Mouse (Mus musculus) erythroblast, embryonic 14.5 days (primary cell): Measurements from ENCODE around the gene Irgm2.

Source experiments
- GATA1 ChIP-seq: IDR thresholded peaks from 2 replicates; pipeline ENCODE4 v1.6.1; 2012; ENCODE audit warnings: low read length, inconsistent platforms, mixed read lengths
- TAL1 ChIP-seq: IDR thresholded peaks from 3 replicates; pipeline ENCODE4 v1.6.1; 2012; ENCODE audit warnings: low read length, inconsistent platforms, mixed read lengths

DNA sequence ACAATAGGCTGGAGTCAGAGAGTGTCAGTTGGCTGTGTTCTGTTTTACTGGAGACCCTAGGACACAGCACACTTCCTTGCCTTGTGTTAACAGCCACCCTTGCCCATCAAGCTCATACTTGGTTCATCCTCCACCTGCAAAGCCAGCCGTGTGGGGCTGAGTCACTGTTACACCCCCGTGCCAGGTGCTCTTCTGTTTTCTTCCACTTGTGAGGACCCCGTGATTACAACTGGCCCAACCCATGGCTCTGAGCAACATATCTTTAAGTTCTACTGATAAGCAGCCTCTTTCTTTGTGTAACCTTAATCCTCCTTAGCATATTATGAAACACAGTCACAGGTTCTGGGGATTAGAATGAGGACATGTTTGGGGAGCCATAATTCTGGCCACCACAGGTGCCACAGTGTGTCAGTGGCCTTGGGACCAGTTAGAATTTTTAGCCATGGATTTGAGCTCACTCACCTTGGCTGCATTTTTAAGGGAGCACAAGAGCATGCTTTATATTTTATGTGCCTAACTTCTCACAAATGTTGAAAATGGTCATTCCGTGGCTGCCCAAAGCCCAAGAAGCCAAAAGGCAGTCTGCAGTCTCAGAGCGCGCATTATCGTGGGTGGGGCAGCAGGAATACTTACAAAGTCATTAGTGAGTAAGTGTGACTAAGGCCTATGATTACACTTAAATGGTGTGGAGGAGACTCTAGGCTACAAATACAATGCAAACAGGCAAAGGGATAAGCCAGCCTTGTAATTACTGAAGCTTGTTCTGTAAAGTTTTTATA is 50.0 kb downstream of the Irgm2 start:
- TF ChIP-seq GATA1 (no peak), TAL1 (no peak)
